Mouse (Mus musculus) forebrain, embryonic 12.5 days (tissue): ENCODE data around the gene Ubr3. TPM values are rescaled to one million over a fixed set of nuclear protein-coding genes. Genes with fewer than 3 reads are reported as not detected.
"Not testable (repeated sequence)": the region's sequence is repeated elsewhere in the genome, so short reads cannot be mapped to it uniquely, and the experiment has no call there.

Experiments used
- ATAC-seq: fragments of 200-750 bp; cut with Nextera tagmentation; 2 replicates; pipeline ENCODE4 v1.8.0; 2017; ENCODE audit warnings: moderate TSS enrichment; ENCODE audit not compliant: low FRiP score
- H3K27ac ChIP-seq: fragments of 300-500 bp; sonication (generic); 2 replicates; pipeline ENCODE4 v1.5.1; 2016; ENCODE audit warnings: mild to moderate bottlenecking
- H3K27me3 ChIP-seq: fragments of 300-500 bp; sonication (generic); 2 replicates; pipeline ENCODE4 v1.6.1; 2016; ENCODE audit warnings: mild to moderate bottlenecking
- H3K36me3 ChIP-seq: fragments of 300-500 bp; sonication (generic); replicated peaks from 2 replicates; pipeline ENCODE4 v1.6.1; 2016; ENCODE audit warnings: mild to moderate bottlenecking
- H3K4me1 ChIP-seq: fragments of 300-500 bp; sonication (generic); 2 replicates; pipeline ENCODE4 v1.6.1; 2016
- H3K4me2 ChIP-seq: fragments of 300-500 bp; sonication (generic); 2 replicates; pipeline ENCODE4 v1.6.1; 2016; ENCODE audit warnings: mild to moderate bottlenecking, moderate library complexity
- H3K4me3 ChIP-seq: fragments of 300-500 bp; sonication (generic); replicated peaks from 2 replicates; pipeline ENCODE4 v1.5.1; 2016; ENCODE audit warnings: mild to moderate bottlenecking
- H3K9ac ChIP-seq: fragments of 300-500 bp; sonication (generic); 2 replicates; pipeline ENCODE4 v1.6.1; 2016; ENCODE audit warnings: mild to moderate bottlenecking
- H3K9me3 ChIP-seq: fragments of 300-500 bp; sonication (generic); 2 replicates; pipeline ENCODE4 v1.6.1; 2016
- WGBS: fragments of 180-500 bp; shearing (Covaris S2); methylation state at CpG from one replicate; pipeline ENCODE4 v1.1.7; 2016; 5-methylcytosine and 5-hydroxymethylcytosine counted together
- polyA plus RNA-seq: library from polyadenylated mRNA; unstranded; fragments of >200 nt; fragmentation: Nextera tagmentation; extraction: Ambion mirVana; gene quantifications from 2 replicates; pipeline ENCODE4 v1.2.1, GENCODE M21; 2016

The Ubr3 gene
- polyA plus RNA-seq, 1 experiment from 2014 or later: 22.2 TPM

GRCm38 (mm10) chr2:69924943-69925342 is 27.9 kb downstream of the Ubr3 start:
- Histone ChIP-seq H3K27me3 (no peaks in the 10 kb centered on the region), H3K4me2 (no peak overlapping the region), H3K9ac (no peak overlapping the region), H3K4me1 (no peaks in the 10 kb centered on the region), H3K27ac (no peak overlapping the region), H3K36me3 (peaks cover 18% of the 10 kb centered on the region), H3K9me3 (no peaks in the 10 kb centered on the region), H3K4me3 (no peak overlapping the region)
- WGBS: 91% methylated on average over 3 of the region's 3 CpGs
- no peak for ATAC-seq

- Histone ChIP-seq H3K4me1 (no peaks in the 10 kb centered on the region), H3K4me3 (no peak overlapping the region), H3K9ac (no peak overlapping the region), H3K4me2 (no peak overlapping the region), H3K27ac (no peak overlapping the region), H3K27me3 (no peaks in the 10 kb centered on the region), H3K36me3 (peaks cover 14% of the 10 kb centered on the region), H3K9me3 (no peaks in the 10 kb centered on the region)
- 96% methylated on average over 5 of the region's 5 CpGs for WGBS
- ATAC-seq: no peak
These were observed 39.3 kb downstream of the Ubr3 start for GRCm38 (mm10) chr2:69936331-69936730.

- no peak overlapping the region for H3K4me3 ChIP-seq
- no peaks in the 10 kb centered on the region for H3K9me3 ChIP-seq
- H3K4me1 ChIP-seq: no peaks in the 10 kb centered on the region
- H3K27me3 ChIP-seq: no peaks in the 10 kb centered on the region
- H3K27ac ChIP-seq: no peak overlapping the region
- 89% methylated on average over 4 of the region's 4 CpGs for WGBS
- H3K9ac ChIP-seq: no peak overlapping the region
- peaks cover 16% of the 10 kb centered on the region for H3K36me3 ChIP-seq
- H3K4me2 ChIP-seq: no peak overlapping the region
- no peak for ATAC-seq
These were observed 42.2 kb downstream of the Ubr3 start for GRCm38 (mm10) chr2:69939226-69939625.

- no peak overlapping the region for H3K4me3 ChIP-seq
- H3K36me3 ChIP-seq: peaks cover 16% of the 10 kb centered on the region
- no peak for ATAC-seq
- H3K9ac ChIP-seq: no peak overlapping the region
- H3K4me1 ChIP-seq: no peaks in the 10 kb centered on the region
- no peaks in the 10 kb centered on the region for H3K9me3 ChIP-seq
- 94% methylated on average over 5 of the region's 5 CpGs for WGBS
- H3K27ac ChIP-seq: no peak overlapping the region
- H3K27me3 ChIP-seq: no peaks in the 10 kb centered on the region
- H3K4me2 ChIP-seq: no peak overlapping the region
These were observed 42.6 kb downstream of the Ubr3 start for GRCm38 (mm10) chr2:69939649-69940048.

- no peak overlapping the region for H3K4me2 ChIP-seq
- WGBS: 86% methylated on average over 4 of the region's 4 CpGs
These were observed 44.5 kb downstream of the Ubr3 start for GRCm38 (mm10) chr2:69941391-69942030.

GRCm38 (mm10) chr2:69952849-69953248 is 55.8 kb downstream of the Ubr3 start:
- H3K36me3 ChIP-seq: peaks cover 30% of the 10 kb centered on the region
- H3K27ac ChIP-seq: no peak overlapping the region

More at GRCm38 (mm10) chr2:69941391-69942030, 44.5 kb downstream of the Ubr3 start:
- H3K4me1 ChIP-seq: no peaks in the 10 kb centered on the region
- H3K9me3 ChIP-seq: no peaks in the 10 kb centered on the region
- no peak overlapping the region for H3K4me3 ChIP-seq
- H3K9ac ChIP-seq: no peak overlapping the region
- H3K27me3 ChIP-seq: no peaks in the 10 kb centered on the region
- ATAC-seq: no peak
- H3K36me3 ChIP-seq: peaks cover 15% of the 10 kb centered on the region
- H3K27ac ChIP-seq: no peak overlapping the region

GRCm38 (mm10) chr2:69955635-69956034 is 58.6 kb downstream of the Ubr3 start:
- H3K9ac ChIP-seq: no peak overlapping the region
- H3K4me2 ChIP-seq: no peak overlapping the region
- H3K27me3 ChIP-seq: no peaks in the 10 kb centered on the region
- no peaks in the 10 kb centered on the region for H3K9me3 ChIP-seq
- peaks cover 25% of the 10 kb centered on the region for H3K36me3 ChIP-seq
- 52% methylated on average over 2 of the region's 2 CpGs for WGBS
- no peak for ATAC-seq
- no peak overlapping the region for H3K4me3 ChIP-seq
- H3K27ac ChIP-seq: no peak overlapping the region
- no peaks in the 10 kb centered on the region for H3K4me1 ChIP-seq

More at GRCm38 (mm10) chr2:69952849-69953248, 55.8 kb downstream of the Ubr3 start:
- ATAC-seq: no peak
- H3K4me2 ChIP-seq: no peak overlapping the region
- no peak overlapping the region for H3K4me3 ChIP-seq
- H3K9ac ChIP-seq: no peak overlapping the region
- H3K4me1 ChIP-seq: no peaks in the 10 kb centered on the region
- no peaks in the 10 kb centered on the region for H3K27me3 ChIP-seq
- no peaks in the 10 kb centered on the region for H3K9me3 ChIP-seq
- WGBS: 76% methylated on average over 8 of the region's 8 CpGs

- WGBS: 91% methylated on average over 2 of the region's 2 CpGs
- H3K9me3 ChIP-seq: no peaks in the 10 kb centered on the region
- no peak overlapping the region for H3K27ac ChIP-seq
- ATAC-seq: no peak
- no peak overlapping the region for H3K4me2 ChIP-seq
- H3K27me3 ChIP-seq: no peaks in the 10 kb centered on the region
- H3K36me3 ChIP-seq: peaks cover 33% of the 10 kb centered on the region
- no peak overlapping the region for H3K4me3 ChIP-seq
- H3K4me1 ChIP-seq: no peaks in the 10 kb centered on the region
- H3K9ac ChIP-seq: no peak overlapping the region
These were observed 60.6 kb downstream of the Ubr3 start for GRCm38 (mm10) chr2:69957622-69958021.

- Histone ChIP-seq H3K4me3 (no peak overlapping the region), H3K4me2 (no peak overlapping the region), H3K27ac (no peak overlapping the region), H3K9me3 (no peaks in the 10 kb centered on the region), H3K27me3 (no peaks in the 10 kb centered on the region), H3K36me3 (peaks cover 38% of the 10 kb centered on the region), H3K4me1 (no peaks in the 10 kb centered on the region), H3K9ac (no peak overlapping the region)
- no peak for ATAC-seq
- WGBS: 87% methylated on average over 2 of the region's 2 CpGs
These were observed 77.8 kb downstream of the Ubr3 start for GRCm38 (mm10) chr2:69974896-69975295.

GRCm38 (mm10) chr2:69989224-69989623 is 92.2 kb downstream of the Ubr3 start:
- no peak for ATAC-seq
- Histone ChIP-seq H3K9me3 (no peaks in the 10 kb centered on the region), H3K27ac (no peak overlapping the region), H3K27me3 (no peaks in the 10 kb centered on the region), H3K4me3 (no peak overlapping the region), H3K9ac (no peak overlapping the region), H3K4me1 (no peaks in the 10 kb centered on the region), H3K36me3 (peaks cover 47% of the 10 kb centered on the region), H3K4me2 (no peak overlapping the region)
- WGBS: 91% methylated on average over 6 of the region's 6 CpGs

GRCm38 (mm10) chr2:69990647-69991046 is 93.6 kb downstream of the Ubr3 start:
- Histone ChIP-seq H3K9me3 (no peaks in the 10 kb centered on the region), H3K4me1 (no peaks in the 10 kb centered on the region), H3K9ac (no peak overlapping the region), H3K27me3 (no peaks in the 10 kb centered on the region), H3K27ac (no peak overlapping the region), H3K36me3 (peaks cover 48% of the 10 kb centered on the region), H3K4me2 (no peak overlapping the region), H3K4me3 (no peak overlapping the region)
- ATAC-seq: no peak
- 46% methylated on average over 2 of the region's 2 CpGs for WGBS

GRCm38 (mm10) chr2:69994082-69994736 is 97.2 kb downstream of the Ubr3 start:
- H3K4me3 ChIP-seq, H3K27me3 ChIP-seq, ATAC-seq, H3K4me1 ChIP-seq, H3K9me3 ChIP-seq, H3K27ac ChIP-seq, H3K4me2 ChIP-seq, H3K9ac ChIP-seq: not testable (repeated sequence)
- peaks cover 51% of the 10 kb centered on the region for H3K36me3 ChIP-seq
- 96% methylated on average over 3 of the region's 3 CpGs for WGBS

- Histone ChIP-seq H3K36me3 (peaks cover 46% of the 10 kb centered on the region), H3K27me3 (no peaks in the 10 kb centered on the region), H3K4me3 (no peak overlapping the region), H3K4me1 (no peaks in the 10 kb centered on the region), H3K9me3 (no peaks in the 10 kb centered on the region), H3K27ac (no peak overlapping the region), H3K4me2 (no peak overlapping the region), H3K9ac (no peak overlapping the region)
- ATAC-seq: no peak
- 91% methylated on average over 2 of the region's 2 CpGs for WGBS
These were observed 97.7 kb downstream of the Ubr3 start for GRCm38 (mm10) chr2:69994779-69995178.
